Mouse (Mus musculus) mammary gland, adult 2 months (tissue): ENCODE data around the gene Spr. TPM values are rescaled to one million over a fixed set of nuclear protein-coding genes. Genes with fewer than 3 reads are reported as not detected.

Experiments used
- polyA plus RNA-seq: library from polyadenylated mRNA; depleted of rRNA; stranded (reverse); fragments of >200 nt; gene quantifications from 2 replicates; pipeline ENCODE4 v1.2.3, GENCODE M21; 2012; ENCODE audit warnings: low replicate concordance; rRNA removed

Gene Spr
- polyA plus RNA-seq, result 13.6 and 24.8 TPM in 2 replicates

GRCm38 (mm10) chr6:85137217-85138035 is at the start of gene Spr:
TSS of gene Spr (minus strand) at chr6:85137766.

Other genes starting within 250 kb of the Spr start
- 5.9 and 11.1 TPM in 2 replicates for gene Exoc6b, start 68.3 kb downstream of the Spr start, polyA plus RNA-seq
- gene Emx1, start 49.7 kb upstream of the Spr start, polyA plus RNA-seq, result not detected in 2 replicates
- gene Sfxn5, start 195.7 kb upstream of the Spr start, polyA plus RNA-seq, result 29.4 and 34.1 TPM in 2 replicates
- gene Rab11fip5, start 236.9 kb upstream of the Spr start, polyA plus RNA-seq, result 43.6 and 45.1 TPM in 2 replicates